Mouse (Mus musculus) kidney, adult 2 months (tissue): Measurements from ENCODE around the gene Celf2. TPM values are rescaled to one million over a fixed set of nuclear protein-coding genes. Genes with fewer than 3 reads are reported as not detected.

Source experiments
- DNase-seq: peaks from one replicate; pipeline ENCODE4 v3.0.0; 2021
- H3K27ac ChIP-seq: fragments of 200-500 bp; 2 replicates; pipeline ENCODE4 v1.5.1; 2012; ENCODE audit warnings: low read depth, low read length, control low read depth, inconsistent platforms; ENCODE audit not compliant: insufficient read depth
- H3K27me3 ChIP-seq: fragments of 200-500 bp; replicated peaks from 2 replicates; pipeline ENCODE4 v1.6.1; 2012; ENCODE audit warnings: mild to moderate bottlenecking, moderate library complexity, low read length, inconsistent platforms; ENCODE audit not compliant: control insufficient read depth, insufficient read depth
- H3K36me3 ChIP-seq: fragments of 200-500 bp; 2 replicates; pipeline ENCODE4 v1.6.1; 2012; ENCODE audit warnings: mild to moderate bottlenecking, moderate library complexity, low read length, inconsistent platforms; ENCODE audit not compliant: control insufficient read depth, insufficient read depth
- H3K4me1 ChIP-seq: fragments of 200-500 bp; 2 replicates; pipeline ENCODE4 v1.6.1; 2011; ENCODE audit warnings: low read length; ENCODE audit not compliant: control insufficient read depth, insufficient read depth
- H3K4me3 ChIP-seq: fragments of 200-500 bp; 2 replicates; pipeline ENCODE4 v1.5.1; 2011; ENCODE audit warnings: mild to moderate bottlenecking, low read depth, low read length, control low read depth; ENCODE audit not compliant: insufficient read depth
- CTCF ChIP-seq: fragments of 200-500 bp; conservative IDR thresholded peaks from 2 replicates; pipeline ENCODE4 v1.5.1; 2011; ENCODE audit warnings: low read depth, mild to moderate bottlenecking, control low read depth, low read length, moderate library complexity, mixed read lengths; ENCODE audit not compliant: insufficient read depth, insufficient read length
- POLR2A ChIP-seq: fragments of 200-500 bp; IDR thresholded peaks from one replicate; pipeline ENCODE4 v1.6.1; 2011; ENCODE audit warnings: low read depth, low read length, control low read depth
- WGBS: fragments of 180-500 bp; shearing (Covaris S2); methylation state at CpG from one replicate; pipeline ENCODE4 v1.1.7; 2018; 5-methylcytosine and 5-hydroxymethylcytosine counted together
- polyA plus RNA-seq: library from polyadenylated mRNA; depleted of rRNA; stranded (reverse); fragments of >200 nt; gene quantifications from 2 replicates; pipeline ENCODE4 v1.2.3, GENCODE M21; 2012

Celf2 gene
- polyA plus RNA-seq, 1 experiment = 11.5 TPM

DNA sequence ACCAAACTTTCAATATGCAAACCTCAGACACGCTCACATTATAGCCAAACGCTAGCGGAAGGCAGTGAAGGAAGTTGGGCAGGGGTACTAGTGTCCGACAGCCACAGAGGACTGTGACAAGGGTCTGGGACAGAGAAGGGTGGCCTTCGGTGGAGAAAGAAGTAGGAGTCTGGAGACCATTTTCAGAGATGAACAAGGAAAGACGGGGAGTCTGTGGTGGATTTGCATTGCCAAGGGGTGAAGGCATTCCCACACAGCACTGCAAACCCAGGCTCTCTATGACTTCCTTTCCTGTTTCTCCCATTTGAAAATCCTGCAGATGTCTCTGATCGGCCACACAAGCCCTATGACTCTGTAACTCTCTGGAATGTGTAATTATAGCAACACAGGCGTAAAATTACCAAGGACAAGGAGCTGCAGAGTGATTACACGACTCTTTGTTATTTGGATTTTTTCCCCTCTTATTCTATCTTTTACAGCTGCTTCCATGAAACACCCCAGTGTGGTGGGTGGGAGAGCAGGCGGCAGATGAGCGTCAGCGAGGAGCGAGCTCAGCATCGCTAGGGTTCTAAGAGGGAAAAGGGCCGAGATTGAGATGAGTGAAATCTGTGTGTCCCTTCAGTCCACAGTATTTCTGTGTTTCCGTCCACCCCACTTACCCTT lies 986.0 kb downstream of the Celf2 start:
- WGBS = 76% methylated on average over 16 of the region's 16 CpGs
- DNase-seq = no peak

DNA sequence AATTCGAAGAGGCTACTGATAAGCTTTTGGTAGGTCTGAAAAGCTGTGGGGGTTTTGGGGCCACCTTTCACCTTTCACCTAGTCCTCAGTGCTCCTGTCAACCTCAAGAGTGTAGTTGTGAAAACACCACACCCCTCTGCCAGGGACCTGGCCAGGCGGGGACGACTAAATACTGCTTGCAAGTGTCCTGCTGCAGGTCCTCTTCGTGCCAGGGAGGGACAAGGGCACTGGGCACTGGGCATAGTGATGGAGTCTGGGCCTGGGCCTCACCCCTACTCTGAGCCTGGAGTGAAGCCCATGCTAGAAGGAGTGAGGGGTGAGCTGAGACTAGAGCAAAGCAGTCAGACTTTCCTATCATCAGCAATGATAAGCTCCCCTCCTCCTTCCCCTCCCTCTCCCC lies 987.0 kb downstream of the Celf2 start:
- Histone ChIP-seq H3K36me3 (no peaks in the 10 kb centered on the region), H3K4me3 (no peak overlapping the region), H3K27me3 (no peaks in the 10 kb centered on the region), H3K27ac (no peak overlapping the region), H3K4me1 (no peaks in the 10 kb centered on the region)
- 90% methylated on average over 4 of the region's 4 CpGs for WGBS
- no peak for DNase-seq
- TF ChIP-seq POLR2A (no peak), CTCF (no peak)

More for the DNA sequence above, 986.0 kb downstream of the Celf2 start:
- Histone ChIP-seq H3K4me3 (no peak overlapping the region), H3K36me3 (no peaks in the 10 kb centered on the region), H3K27me3 (no peaks in the 10 kb centered on the region), H3K4me1 (no peaks in the 10 kb centered on the region), H3K27ac (no peak overlapping the region)
- no peak for TF ChIP-seq POLR2A
- no peak for TF ChIP-seq CTCF

DNA sequence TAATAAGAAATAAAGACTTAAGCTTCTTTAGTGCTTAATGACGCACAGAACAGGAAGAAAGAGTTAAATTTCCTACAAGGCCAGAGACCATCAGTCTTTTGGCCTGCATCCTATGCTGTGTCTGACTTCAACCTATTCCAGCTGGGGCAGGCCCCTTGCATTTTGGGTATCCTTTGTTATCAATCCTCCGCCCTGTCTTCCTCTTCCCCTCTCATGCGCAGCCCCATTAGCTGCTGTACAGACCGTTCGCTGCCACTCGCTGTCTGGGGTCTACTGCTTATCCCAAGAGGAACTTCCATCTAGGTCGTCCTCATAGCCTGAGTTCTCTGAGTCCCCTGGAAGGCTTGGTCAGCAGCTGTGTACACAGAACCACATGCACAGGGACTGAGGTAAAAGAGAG lies 996.2 kb downstream of the Celf2 start:
- H3K4me1 ChIP-seq = no peaks in the 10 kb centered on the region
- no peaks in the 10 kb centered on the region for H3K36me3 ChIP-seq
- no peak overlapping the region for H3K27ac ChIP-seq
- H3K27me3 ChIP-seq = no peaks in the 10 kb centered on the region
- 60% methylated on average over 7 of the region's 7 CpGs for WGBS
- no peak overlapping the region for H3K4me3 ChIP-seq
- TF ChIP-seq POLR2A (no peak), CTCF (no peak)
- no peak for DNase-seq

DNA sequence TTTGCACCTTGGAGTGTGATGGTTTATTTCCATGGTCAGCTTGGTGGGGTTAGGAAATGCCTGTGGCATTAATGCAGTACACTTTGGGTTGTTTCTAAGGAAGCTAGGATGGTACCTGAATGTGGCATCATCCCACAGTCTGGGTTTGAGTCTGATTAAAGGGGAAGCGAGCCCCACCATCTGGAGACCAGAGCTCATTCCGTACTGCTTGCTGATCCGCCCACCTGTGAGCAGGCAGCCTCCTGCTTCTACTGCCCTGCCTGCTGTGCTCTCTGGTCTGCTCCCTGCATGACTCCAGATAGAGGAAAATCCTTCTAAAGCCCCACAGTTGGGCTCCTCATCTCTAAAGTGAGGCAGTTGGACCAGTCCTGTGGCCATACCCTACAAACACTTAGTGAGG lies 1002.3 kb downstream of the Celf2 start:
- no peaks in the 10 kb centered on the region for H3K27me3 ChIP-seq
- H3K36me3 ChIP-seq = no peaks in the 10 kb centered on the region
- WGBS = 77% methylated on average over 3 of the region's 3 CpGs
- no peak overlapping the region for H3K4me3 ChIP-seq
- no peak overlapping the region for H3K27ac ChIP-seq
- no peak for DNase-seq
- TF ChIP-seq POLR2A (no peak), CTCF (no peak)
- no peaks in the 10 kb centered on the region for H3K4me1 ChIP-seq

DNA sequence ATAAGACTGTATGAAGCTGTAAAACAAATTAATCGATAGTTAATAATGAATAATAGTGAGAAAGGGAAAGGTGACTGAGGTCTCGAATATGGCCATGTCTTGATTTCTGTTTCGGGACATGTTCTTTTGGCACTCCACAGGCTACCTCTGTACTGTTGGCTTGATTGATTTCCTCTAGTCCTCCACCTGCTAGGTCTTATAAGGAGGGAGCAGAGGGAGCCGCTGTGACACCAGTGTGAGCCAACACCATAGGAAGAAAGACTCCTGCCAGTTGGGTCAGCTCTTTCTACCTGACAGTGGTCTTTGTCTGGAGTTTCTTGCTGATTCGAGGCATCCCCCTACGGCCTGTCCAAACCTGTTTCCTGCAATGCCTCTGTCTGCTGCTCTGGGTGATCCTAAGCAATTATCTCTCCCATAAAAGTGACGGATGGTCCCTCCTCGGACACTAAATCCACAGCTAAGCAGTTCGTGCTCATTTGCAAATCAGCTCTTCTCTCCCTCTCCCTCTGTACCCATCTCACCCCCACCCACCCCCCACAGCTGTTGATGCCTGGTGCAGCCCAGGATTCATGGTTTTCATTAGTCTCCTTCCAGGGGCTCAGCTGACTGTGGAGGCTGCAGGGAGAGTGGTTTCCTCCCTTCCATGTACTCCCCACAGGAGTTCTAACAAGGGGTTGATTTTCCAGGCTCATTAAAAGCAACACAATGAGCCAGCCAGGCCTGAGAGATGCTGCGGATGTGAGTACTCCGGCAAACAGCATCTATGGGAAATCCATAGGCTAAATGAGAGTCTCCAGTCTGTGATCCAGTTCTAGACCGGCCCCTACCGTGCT lies 1003.2 kb downstream of the Celf2 start:
- no peaks in the 10 kb centered on the region for H3K27me3 ChIP-seq
- TF ChIP-seq POLR2A = no peak
- DNase-seq = no peak
- H3K36me3 ChIP-seq = no peaks in the 10 kb centered on the region
- no peaks in the 10 kb centered on the region for H3K4me1 ChIP-seq
- H3K27ac ChIP-seq = no peak overlapping the region
- H3K4me3 ChIP-seq = no peak overlapping the region
- WGBS = 41% methylated on average over 13 of the region's 13 CpGs

DNA sequence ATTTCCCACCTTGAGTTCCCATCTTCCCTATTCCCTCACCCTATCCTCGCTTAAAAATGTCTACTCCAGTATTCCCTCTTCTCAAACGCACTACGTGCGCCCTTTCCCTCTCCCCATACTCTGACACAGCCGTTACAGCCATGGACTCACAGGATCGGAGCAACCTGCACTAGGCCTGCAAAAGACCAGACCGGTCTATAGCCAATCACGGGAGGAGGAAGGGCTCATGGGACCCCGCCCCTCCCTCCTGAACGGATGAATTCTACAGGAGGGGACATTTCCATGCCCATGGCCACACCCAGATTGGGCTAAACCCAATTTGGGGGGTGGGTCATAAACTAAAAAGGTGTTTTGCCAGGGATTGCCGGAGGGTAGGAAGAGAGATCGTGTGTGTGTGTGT lies 1003.8 kb downstream of the Celf2 start:
- Histone ChIP-seq H3K4me1 (no peaks in the 10 kb centered on the region), H3K36me3 (no peaks in the 10 kb centered on the region), H3K4me3 (no peak overlapping the region), H3K27ac (no peak overlapping the region), H3K27me3 (no peaks in the 10 kb centered on the region)
- DNase-seq = no peak
- TF ChIP-seq CTCF (no peak), POLR2A (no peak)
- WGBS = 81% methylated on average over 12 of the region's 12 CpGs

DNA sequence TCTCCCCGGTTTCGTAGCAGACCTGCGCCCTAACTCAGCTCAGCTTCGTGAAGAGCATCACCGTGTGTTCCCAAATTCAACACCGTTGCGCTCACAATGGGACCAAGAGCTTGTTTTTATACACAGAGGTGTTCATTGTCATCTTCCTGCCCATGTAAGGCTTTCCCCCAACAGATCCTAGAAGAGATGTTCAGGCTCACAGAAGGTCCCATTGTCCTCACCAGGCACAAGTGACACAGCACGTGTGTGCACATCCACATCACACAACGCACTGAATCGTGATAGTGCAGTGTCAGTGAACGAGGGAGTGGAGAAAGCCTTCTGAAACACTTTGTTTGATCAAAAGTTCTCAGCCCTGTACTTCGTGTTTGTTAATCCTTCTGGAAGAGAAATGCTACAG lies 1011.3 kb downstream of the Celf2 start:
- no peak for TF ChIP-seq POLR2A
- TF ChIP-seq CTCF = no peak
- 83% methylated on average over 12 of the region's 12 CpGs for WGBS
- H3K27me3 ChIP-seq = no peaks in the 10 kb centered on the region
- no peaks in the 10 kb centered on the region for H3K36me3 ChIP-seq
- H3K4me1 ChIP-seq = no peaks in the 10 kb centered on the region
- DNase-seq = no peak
- no peak overlapping the region for H3K27ac ChIP-seq
- H3K4me3 ChIP-seq = no peak overlapping the region
